Mouse (Mus musculus): Measurements from ENCODE around the gene Sec24d.

GRCm38 (mm10) chr3:123385486-123386156 lies 118.4 kb downstream of the Sec24d start, which contains the start of gene Mettl14:
- TF ChIP-seq POLR2A (IDR thresholded peaks at IDR 0.05; ENCODE audit: low read depth, low read length) (no peak; the same call in 1 of the 2 replicates), CTCF (IDR thresholded peaks at IDR 0.05; ENCODE audit: extremely low read depth, insufficient read length, insufficient replicate concordance, low read depth, low read length) (no peak)
